Mouse (Mus musculus): ENCODE results near the gene Cysltr1. TPM values are rescaled to one million over a fixed set of nuclear protein-coding genes. Genes with fewer than 3 reads are reported as not detected.

Gene Cysltr1
- total RNA-seq (2021) = 1 to 10 TPM; 1.8 to 3.4 TPM
- long read RNA-seq, experiment 1, full-length matches to known transcripts = 1 of 1 reads
- long read RNA-seq, experiment 1, partial matches to known transcripts = 0 of 1 reads
- long read RNA-seq, experiment 1, other reads (novel, unspliced or antisense) = 0 of 1 reads
- long read RNA-seq, experiment 2, full-length matches to known transcripts = 2 of 3 reads
- long read RNA-seq, experiment 2, partial matches to known transcripts = 0 of 3 reads
- long read RNA-seq, experiment 2, other reads (novel, unspliced or antisense) = 1 of 3 reads

- intact Hi-C loops (cut with DNase I) = no loop called here
- DNase-seq = peak; percentile 1 to 3
Observed at GRCm38 (mm10) chrX:106603386-106603785, at the start of gene Cysltr1. Gene Cysltr1, minus strand, starts transcription at chrX:106603679.

GRCm38 (mm10) chrX:106634799-106635541 lies 31.5 kb upstream of the Cysltr1 start:
- intact Hi-C loops (cut with DNase I) = no loop called here

GRCm38 (mm10) chrX:106633543-106633942 lies 30.1 kb upstream of the Cysltr1 start:
- intact Hi-C loops (cut with DNase I) = no loop called here
- DNase-seq = no peak

More at GRCm38 (mm10) chrX:106634799-106635541, 31.5 kb upstream of the Cysltr1 start:
- no peak for DNase-seq

- no peak for DNase-seq
- intact Hi-C loops (cut with DNase I) = no loop called here
Observed at GRCm38 (mm10) chrX:106628514-106628913, 25.0 kb upstream of the Cysltr1 start.

- intact Hi-C loops (cut with DNase I) = no loop called here
- DNase-seq = no peak
Observed at GRCm38 (mm10) chrX:106623667-106624066, 20.2 kb upstream of the Cysltr1 start.

GRCm38 (mm10) chrX:106622512-106622911 lies 19.0 kb upstream of the Cysltr1 start:
- intact Hi-C loops (cut with DNase I) = no loop called here
- no peak for DNase-seq

GRCm38 (mm10) chrX:106602574-106603258 lies 763 bp downstream of the Cysltr1 start:
- no peak for DNase-seq
- intact Hi-C loops (cut with DNase I) = no loop called here

- intact Hi-C loops (cut with DNase I) = no loop called here
- DNase-seq = peak in 1 of 2 experiments; percentile 21
Observed at GRCm38 (mm10) chrX:106595904-106596303, 7.6 kb downstream of the Cysltr1 start.

- intact Hi-C loops (cut with DNase I) = no loop called here
- no peak for DNase-seq
Observed at GRCm38 (mm10) chrX:106593914-106594313, 9.6 kb downstream of the Cysltr1 start.

- DNase-seq = no peak
- intact Hi-C loops (cut with DNase I) = no loop called here
Observed at GRCm38 (mm10) chrX:106582886-106583285, 20.6 kb downstream of the Cysltr1 start, which contains the start of gene Gm5127. Gene Gm5127, plus strand, starts transcription at chrX:106583186.

- intact Hi-C loops (cut with DNase I) = no loop called here
- no peak for DNase-seq
Observed at GRCm38 (mm10) chrX:106582197-106582596, 21.3 kb downstream of the Cysltr1 start.

GRCm38 (mm10) chrX:106580410-106580809 lies 23.1 kb downstream of the Cysltr1 start:
- intact Hi-C loops (cut with DNase I) = loop anchor here (2.0 kb wide), 1 partner anchor 186 kb away; no protein-coding TSS in a partner anchor

GRCm38 (mm10) chrX:106578966-106579365 lies 24.5 kb downstream of the Cysltr1 start:
- intact Hi-C loops (cut with DNase I) = no loop called here
- DNase-seq = no peak

More at GRCm38 (mm10) chrX:106580410-106580809, 23.1 kb downstream of the Cysltr1 start:
- DNase-seq = no peak

GRCm38 (mm10) chrX:106555457-106555856 lies 48.0 kb downstream of the Cysltr1 start:
- intact Hi-C loops (cut with DNase I) = no loop called here
- DNase-seq = no peak

GRCm38 (mm10) chrX:106536359-106536758 lies 67.1 kb downstream of the Cysltr1 start:
- intact Hi-C loops (cut with DNase I) = no loop called here

More at GRCm38 (mm10) chrX:106536359-106536758, 67.1 kb downstream of the Cysltr1 start:
- no peak for DNase-seq

Other genes with a start within 250 kb of the Cysltr1 start
- gene Fndc3c1, start 118.3 kb downstream of the Cysltr1 start, total RNA-seq (2021) = under 1 TPM in 1 of 2 experiments, not detected in 1; 0.10 TPM
- not detected for gene Gm5127, start 20.5 kb downstream of the Cysltr1 start, total RNA-seq (2021)
- gene Rtl3, start 237.0 kb upstream of the Cysltr1 start, total RNA-seq (2021) = 1 to 10 TPM; 1.5 to 1.6 TPM

Measured in heart, postnatal 14 days (tissue).